Mouse (Mus musculus): Measurements from ENCODE around the gene Gpc2. TPM values are rescaled to one million over a fixed set of nuclear protein-coding genes. Genes with fewer than 3 reads are reported as not detected.
A peak's percentile ranks its signal among the peaks of the same experiment; 100 is the strongest.

Gpc2 gene
- polyA plus RNA-seq, 1 experiment from 2014 or later = 2.9 TPM

- no peak for ATAC-seq (replicated peaks; ENCODE audit: insufficient number of reproducible peaks, low FRiP score, low TSS enrichment)
- Histone ChIP-seq H3K9me3 (replicated peaks; ENCODE audit: control insufficient read depth, low read length) (no peaks in the 10 kb centered on the region), H3K27ac (ENCODE audit: low read depth, low read length) (no peak overlapping the region), H3K36me3 (ENCODE audit: control insufficient read depth, insufficient read depth, low read length) (no peaks in the 10 kb centered on the region), H3K4me1 (ENCODE audit: control insufficient read depth, insufficient read depth, low read length) (peaks cover 16% of the 10 kb centered on the region), H3K4me2 (no peak overlapping the region), H3K27me3 (ENCODE audit: control insufficient read depth, insufficient read depth, low read length) (0 out of 2 replicates have a peak, but pooled peaks cover 2% of the 10 kb centered on the region), H3K9ac (ENCODE audit: low read depth, low read length) (no peak overlapping the region), H3K4me3 (ENCODE audit: low read depth, low read length) (no peak overlapping the region)
- WGBS (ENCODE audit: insufficient replicate concordance) = 80% methylated on average over 3 of the region's 3 CpGs
These were observed 12.7 kb downstream of the Gpc2 start for GRCm38 (mm10) chr5:138267114-138267513.

- Histone ChIP-seq H3K9ac (ENCODE audit: low read depth, low read length) (no peak overlapping the region), H3K27me3 (ENCODE audit: control insufficient read depth, insufficient read depth, low read length) (no peaks in the 10 kb centered on the region), H3K4me3 (ENCODE audit: low read depth, low read length) (no peak overlapping the region), H3K27ac (ENCODE audit: low read depth, low read length) (no peak overlapping the region), H3K4me2 (no peak overlapping the region; the same call in 1 of the 2 replicates), H3K36me3 (ENCODE audit: control insufficient read depth, insufficient read depth, low read length) (peaks cover 7% of the 10 kb centered on the region), H3K9me3 (replicated peaks; ENCODE audit: control insufficient read depth, low read length) (no peaks in the 10 kb centered on the region), H3K4me1 (ENCODE audit: control insufficient read depth, insufficient read depth, low read length) (peaks cover 21% of the 10 kb centered on the region)
- WGBS (ENCODE audit: insufficient replicate concordance) = 95% methylated on average over 4 of the region's 4 CpGs
- ATAC-seq (replicated peaks; ENCODE audit: insufficient number of reproducible peaks, low FRiP score, low TSS enrichment) = no peak
These were observed 14.1 kb downstream of the Gpc2 start for GRCm38 (mm10) chr5:138265712-138266111.

- ATAC-seq (replicated peaks; ENCODE audit: insufficient number of reproducible peaks, low FRiP score, low TSS enrichment) = no peak
- Histone ChIP-seq H3K36me3 (ENCODE audit: control insufficient read depth, insufficient read depth, low read length) (peaks cover 12% of the 10 kb centered on the region), H3K27me3 (ENCODE audit: control insufficient read depth, insufficient read depth, low read length) (no peaks in the 10 kb centered on the region), H3K4me1 (ENCODE audit: control insufficient read depth, insufficient read depth, low read length) (peaks cover 34% of the 10 kb centered on the region), H3K9ac (ENCODE audit: low read depth, low read length) (peak overlapping the region; percentile 83), H3K4me3 (ENCODE audit: low read depth, low read length) (peak overlapping the region; percentile 84), H3K9me3 (replicated peaks; ENCODE audit: control insufficient read depth, low read length) (no peaks in the 10 kb centered on the region), H3K27ac (ENCODE audit: low read depth, low read length) (peak overlapping the region; percentile 52; the same call in 1 of the 2 replicates), H3K4me2 (peak overlapping the region; percentile 90)
- WGBS (ENCODE audit: insufficient replicate concordance) = 14% methylated on average over 6 of the region's 6 CpGs
These were observed 15.6 kb downstream of the Gpc2 start for GRCm38 (mm10) chr5:138264207-138264578.

- Histone ChIP-seq H3K4me3 (ENCODE audit: low read depth, low read length) (peak within 1 kb of the TSS; percentile 84), H3K27me3 (ENCODE audit: control insufficient read depth, insufficient read depth, low read length) (no peaks in the 10 kb centered on the region), H3K4me1 (ENCODE audit: control insufficient read depth, insufficient read depth, low read length) (peaks cover 38% of the 10 kb centered on the region), H3K4me2 (peak within 1 kb of the TSS; percentile 90), H3K9me3 (replicated peaks; ENCODE audit: control insufficient read depth, low read length) (no peaks in the 10 kb centered on the region), H3K9ac (ENCODE audit: low read depth, low read length) (peak within 1 kb of the TSS; percentile 83), H3K27ac (ENCODE audit: low read depth, low read length) (peak within 1 kb of the TSS; percentile 52), H3K36me3 (ENCODE audit: control insufficient read depth, insufficient read depth, low read length) (peaks cover 12% of the 10 kb centered on the region)
- ATAC-seq (replicated peaks; ENCODE audit: insufficient number of reproducible peaks, low FRiP score, low TSS enrichment) = peak; percentile 77
- WGBS (ENCODE audit: insufficient replicate concordance) = under 1% methylated on average over 56 of the region's 71 CpGs
These were observed 16.3 kb downstream of the Gpc2 start, which contains the start of gene BC037034 for GRCm38 (mm10) chr5:138263260-138264206. Gene BC037034, minus strand, starts transcription at chr5:138264033.

- Histone ChIP-seq H3K27ac (ENCODE audit: low read depth, low read length) (no peak overlapping the region), H3K4me1 (ENCODE audit: control insufficient read depth, insufficient read depth, low read length) (peaks cover 44% of the 10 kb centered on the region)
These were observed 17.1 kb downstream of the Gpc2 start for GRCm38 (mm10) chr5:138262582-138263240.

GRCm38 (mm10) chr5:138262001-138262400 is 17.8 kb downstream of the Gpc2 start:
- no peaks in the 10 kb centered on the region for H3K9me3 ChIP-seq (replicated peaks; ENCODE audit: control insufficient read depth, low read length)
- peaks cover 12% of the 10 kb centered on the region for H3K36me3 ChIP-seq (ENCODE audit: control insufficient read depth, insufficient read depth, low read length)
- H3K4me1 ChIP-seq (ENCODE audit: control insufficient read depth, insufficient read depth, low read length) = peaks cover 44% of the 10 kb centered on the region
- WGBS (ENCODE audit: insufficient replicate concordance) = 69% methylated on average over 4 of the region's 4 CpGs
- no peak overlapping the region for H3K4me3 ChIP-seq (ENCODE audit: low read depth, low read length)
- ATAC-seq (replicated peaks; ENCODE audit: insufficient number of reproducible peaks, low FRiP score, low TSS enrichment) = no peak
- no peak overlapping the region for H3K9ac ChIP-seq (ENCODE audit: low read depth, low read length)
- H3K27me3 ChIP-seq (ENCODE audit: control insufficient read depth, insufficient read depth, low read length) = no peaks in the 10 kb centered on the region
- no peak overlapping the region for H3K27ac ChIP-seq (ENCODE audit: low read depth, low read length)
- H3K4me2 ChIP-seq = no peak overlapping the region

More at GRCm38 (mm10) chr5:138262582-138263240, 17.1 kb downstream of the Gpc2 start:
- H3K9ac ChIP-seq (ENCODE audit: low read depth, low read length) = peak overlapping the region; percentile 83
- H3K4me3 ChIP-seq (ENCODE audit: low read depth, low read length) = peak overlapping the region; percentile 84
- WGBS (ENCODE audit: insufficient replicate concordance) = 57% methylated on average over 18 of the region's 18 CpGs
- no peak for ATAC-seq (replicated peaks; ENCODE audit: insufficient number of reproducible peaks, low FRiP score, low TSS enrichment)
- H3K9me3 ChIP-seq (replicated peaks; ENCODE audit: control insufficient read depth, low read length) = no peaks in the 10 kb centered on the region
- peaks cover 12% of the 10 kb centered on the region for H3K36me3 ChIP-seq (ENCODE audit: control insufficient read depth, insufficient read depth, low read length)
- H3K4me2 ChIP-seq = peak overlapping the region; percentile 90
- no peaks in the 10 kb centered on the region for H3K27me3 ChIP-seq (ENCODE audit: control insufficient read depth, insufficient read depth, low read length)

GRCm38 (mm10) chr5:138260834-138261233 is 19.0 kb downstream of the Gpc2 start:
- Histone ChIP-seq H3K9me3 (replicated peaks; ENCODE audit: control insufficient read depth, low read length) (no peaks in the 10 kb centered on the region), H3K9ac (ENCODE audit: low read depth, low read length) (no peak overlapping the region), H3K27ac (ENCODE audit: low read depth, low read length) (0 out of 2 replicates have a peak overlapping the region, but pooled peaks have one; percentile 36), H3K4me2 (no peak overlapping the region; the same call in 1 of the 2 replicates), H3K27me3 (ENCODE audit: control insufficient read depth, insufficient read depth, low read length) (no peaks in the 10 kb centered on the region), H3K4me3 (ENCODE audit: low read depth, low read length) (no peak overlapping the region), H3K36me3 (ENCODE audit: control insufficient read depth, insufficient read depth, low read length) (peaks cover 12% of the 10 kb centered on the region), H3K4me1 (ENCODE audit: control insufficient read depth, insufficient read depth, low read length) (peaks cover 49% of the 10 kb centered on the region)
- ATAC-seq (replicated peaks; ENCODE audit: insufficient number of reproducible peaks, low FRiP score, low TSS enrichment) = no peak
- 50% methylated on average over 11 of the region's 11 CpGs for WGBS (ENCODE audit: insufficient replicate concordance)

GRCm38 (mm10) chr5:138260051-138260450 is 19.8 kb downstream of the Gpc2 start:
- no peak for ATAC-seq (replicated peaks; ENCODE audit: insufficient number of reproducible peaks, low FRiP score, low TSS enrichment)
- Histone ChIP-seq H3K27me3 (ENCODE audit: control insufficient read depth, insufficient read depth, low read length) (no peaks in the 10 kb centered on the region), H3K4me1 (ENCODE audit: control insufficient read depth, insufficient read depth, low read length) (peaks cover 49% of the 10 kb centered on the region), H3K9ac (ENCODE audit: low read depth, low read length) (no peak overlapping the region), H3K4me3 (ENCODE audit: low read depth, low read length) (no peak overlapping the region), H3K27ac (ENCODE audit: low read depth, low read length) (peak overlapping the region; percentile 36; the same call in 1 of the 2 replicates), H3K4me2 (no peak overlapping the region), H3K36me3 (ENCODE audit: control insufficient read depth, insufficient read depth, low read length) (peaks cover 12% of the 10 kb centered on the region), H3K9me3 (replicated peaks; ENCODE audit: control insufficient read depth, low read length) (no peaks in the 10 kb centered on the region)
- WGBS (ENCODE audit: insufficient replicate concordance) = 42% methylated on average over 10 of the region's 10 CpGs

Data from heart, embryonic 11.5 days (tissue).